Mouse (Mus musculus) kidney, postnatal 14 days (tissue): ENCODE measurements around the gene Vmn1r175.
"Not testable (repeated sequence)": the region's sequence is repeated elsewhere in the genome, so short reads cannot be mapped to it uniquely, and the experiment has no call there.

Source experiments
- DNase-seq: peaks from one replicate; pipeline ENCODE4 v3.0.0; 2022; ENCODE audit warnings: mixed read lengths

Vmn1r175 gene

DNA sequence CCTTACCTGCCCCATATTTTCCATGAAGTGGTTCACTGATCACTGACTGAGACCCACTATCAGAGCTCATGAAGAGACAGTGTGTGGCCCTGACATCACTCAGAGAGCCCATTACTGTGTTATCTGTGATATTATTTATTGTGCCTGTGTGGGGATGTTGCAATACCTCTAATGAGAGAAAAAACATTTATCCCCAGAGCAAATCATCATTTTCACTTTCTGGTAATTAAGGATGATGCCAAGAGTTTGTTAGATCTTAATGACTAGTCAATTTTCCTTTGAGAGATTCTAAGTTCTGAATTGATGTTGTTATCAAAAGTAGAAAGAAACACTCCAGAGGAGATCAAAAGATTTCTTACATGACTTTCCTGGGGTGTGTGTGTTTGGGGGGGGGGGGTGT is at the start of gene Vmn1r175:
Vmn1r175 (minus strand) TSS at position 101 of the 400 bp plus-strand sequence.
- not testable (repeated sequence) for DNase-seq

DNA sequence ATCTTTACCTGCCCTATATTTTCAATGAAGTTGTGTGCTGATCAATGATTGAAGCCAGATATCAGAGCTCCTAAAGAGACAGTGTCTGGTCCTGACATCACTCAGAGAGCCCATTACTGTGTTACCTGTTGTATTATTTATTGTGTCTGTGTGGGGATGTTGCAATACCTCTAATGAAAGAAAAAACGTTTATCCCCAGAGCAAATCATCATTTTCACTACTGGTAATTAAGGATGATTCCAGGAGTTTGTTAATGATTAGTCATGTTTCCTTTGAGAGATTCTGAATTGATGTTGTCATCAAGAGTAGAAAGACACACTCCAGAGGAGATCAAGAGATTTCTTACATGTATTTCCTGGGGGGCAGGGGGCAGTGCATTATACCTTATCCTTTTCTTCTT is 26.8 kb upstream of the Vmn1r175 start, which contains the start of gene Vmn1r176:
Vmn1r176 (minus strand) TSS at position 101 of the 400 bp plus-strand sequence.
- not testable (repeated sequence) for DNase-seq

DNA sequence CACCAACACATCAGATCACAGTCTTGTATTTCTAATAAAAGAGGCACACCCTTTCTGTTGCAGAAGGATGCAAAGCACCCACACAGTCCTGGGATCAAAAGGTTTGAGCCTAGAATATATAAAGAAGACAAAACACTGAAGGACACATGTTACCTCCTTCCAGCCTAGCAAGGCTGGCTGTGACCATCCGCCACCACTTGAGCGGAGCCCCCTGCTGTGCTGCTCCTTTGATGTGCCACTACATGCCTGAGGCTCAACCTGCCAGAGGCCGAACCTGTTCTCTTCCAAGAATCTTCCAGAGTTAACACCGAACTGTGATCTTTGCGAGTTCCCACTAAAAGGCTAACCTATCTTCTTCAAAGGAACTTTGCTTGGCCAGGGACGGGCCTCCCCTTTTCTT is 25.9 kb downstream of the Vmn1r175 start:
- DNase-seq: no peak
